In genomic region chr15:12470900-12471838, GRCm38 (mm10) we compare ENCODE assay signal across 14 mouse cellular contexts.
A peak's percentile ranks its signal among the peaks of the same experiment; 100 is the strongest.
DNase-seq lines count a peak whose midpoint lies in the region; ATAC-seq lines count a peak whose summit lies in the region.
"Had no signal": no experiment of that assay in that cellular context is flagged by ENCODE, and none has a peak within 500 bp of the region (broad histone marks: within the 10 kb centered on the region; RNA-seq: fewer than 3 reads in every experiment).

No protein-coding gene starts in this region.

- 0 out of 2 replicates have a peak overlapping the region, but pooled peaks have one; percentile 58 for H3K27ac ChIP-seq in forebrain, embryonic 10.5 days
- no peak overlapping the region for H3K27ac ChIP-seq in forebrain, embryonic 15.5 days (replicated peaks)
- H3K27ac ChIP-seq in kidney, embryonic 16.5 days (ENCODE audit: low read length): peak overlapping the region; percentile 16; the same call in 1 of the 2 replicates
- H3K27ac ChIP-seq in neural tube, embryonic 11.5 days (ENCODE audit: low read depth, low read length): no peak overlapping the region
- no peak overlapping the region for H3K27ac ChIP-seq in neural tube, embryonic 15.5 days (replicated peaks)
- H3K27ac ChIP-seq in stomach, embryonic 15.5 days: peak overlapping the region; percentile 41; the same call in 1 of the 2 replicates

- no peak overlapping the region for H3K4me2 ChIP-seq in forebrain, embryonic 15.5 days (replicated peaks)
- no peak overlapping the region for H3K4me2 ChIP-seq in kidney, embryonic 16.5 days (replicated peaks; ENCODE audit: low read depth, low read length)
- no peak overlapping the region for H3K4me2 ChIP-seq in neural tube, embryonic 11.5 days (ENCODE audit: low read depth)
- H3K4me2 ChIP-seq in neural tube, embryonic 15.5 days: no peak overlapping the region
- H3K4me2 ChIP-seq in stomach, embryonic 15.5 days: no peak overlapping the region

- WGBS in forebrain, embryonic 10.5 days: 64% methylated on average over 15 of the region's 15 CpGs
- 44% methylated on average over 15 of the region's 15 CpGs for WGBS in forebrain, embryonic 15.5 days
- 65% methylated on average over 15 of the region's 15 CpGs for WGBS in kidney, embryonic 16.5 days
- 62% methylated on average over 15 of the region's 15 CpGs for WGBS in neural tube, embryonic 11.5 days
- 52% methylated on average over 15 of the region's 15 CpGs for WGBS in neural tube, embryonic 15.5 days
- 41% methylated on average over 15 of the region's 15 CpGs for WGBS in stomach, embryonic 15.5 days

- no peaks in the 10 kb centered on the region for H3K9me3 ChIP-seq in forebrain, embryonic 10.5 days
- H3K9me3 ChIP-seq in forebrain, embryonic 15.5 days: no peaks in the 10 kb centered on the region
- H3K9me3 ChIP-seq in kidney, embryonic 16.5 days (ENCODE audit: low read length): no peaks in the 10 kb centered on the region
- H3K9me3 ChIP-seq in neural tube, embryonic 11.5 days (ENCODE audit: control insufficient read depth, low read length): no peaks in the 10 kb centered on the region
- no peaks in the 10 kb centered on the region for H3K9me3 ChIP-seq in neural tube, embryonic 15.5 days (replicated peaks)
- no peaks in the 10 kb centered on the region for H3K9me3 ChIP-seq in stomach, embryonic 15.5 days

- no peak overlapping the region for H3K4me3 ChIP-seq in forebrain, embryonic 10.5 days
- H3K4me3 ChIP-seq in forebrain, embryonic 15.5 days: no peak overlapping the region
- H3K4me3 ChIP-seq in kidney, embryonic 16.5 days (ENCODE audit: low read length): no peak overlapping the region
- H3K4me3 ChIP-seq in neural tube, embryonic 11.5 days (ENCODE audit: low read depth, low read length): no peak overlapping the region
- no peak overlapping the region for H3K4me3 ChIP-seq in neural tube, embryonic 15.5 days (replicated peaks)
- H3K4me3 ChIP-seq in stomach, embryonic 15.5 days (replicated peaks): no peak overlapping the region
- H3K4me3 ChIP-seq: myocyte had no signal

- no peaks in the 10 kb centered on the region for H3K27me3 ChIP-seq in forebrain, embryonic 10.5 days (ENCODE audit: poor library complexity, severe bottlenecking)
- no peaks in the 10 kb centered on the region for H3K27me3 ChIP-seq in forebrain, embryonic 15.5 days
- no peaks in the 10 kb centered on the region for H3K27me3 ChIP-seq in kidney, embryonic 16.5 days (ENCODE audit: insufficient read depth, low read length)
- no peaks in the 10 kb centered on the region for H3K27me3 ChIP-seq in neural tube, embryonic 11.5 days (ENCODE audit: control insufficient read depth, insufficient read depth, low read length)
- no peaks in the 10 kb centered on the region for H3K27me3 ChIP-seq in neural tube, embryonic 15.5 days (replicated peaks)
- no peaks in the 10 kb centered on the region for H3K27me3 ChIP-seq in stomach, embryonic 15.5 days (replicated peaks)

- H3K4me1 ChIP-seq in forebrain, embryonic 10.5 days: peaks cover 22% of the 10 kb centered on the region
- no peaks in the 10 kb centered on the region for H3K4me1 ChIP-seq in forebrain, embryonic 15.5 days
- peaks cover 3% of the 10 kb centered on the region; the same call in 1 of the 2 replicates for H3K4me1 ChIP-seq in kidney, embryonic 16.5 days (ENCODE audit: insufficient read depth, low read length)
- no peaks in the 10 kb centered on the region; the same call in 1 of the 2 replicates for H3K4me1 ChIP-seq in neural tube, embryonic 11.5 days (ENCODE audit: control insufficient read depth, insufficient read depth, low read length)
- peaks cover 3% of the 10 kb centered on the region; the same call in 1 of the 2 replicates for H3K4me1 ChIP-seq in neural tube, embryonic 15.5 days
- no peaks in the 10 kb centered on the region for H3K4me1 ChIP-seq in stomach, embryonic 15.5 days

- no peak for ATAC-seq in forebrain, embryonic 15.5 days (replicated peaks)
- ATAC-seq in kidney, embryonic 16.5 days (ENCODE audit: low FRiP score, low TSS enrichment): peak; percentile 44; the same call in 1 of the 2 replicates
- ATAC-seq in neural tube, embryonic 11.5 days (ENCODE audit: insufficient read depth, low FRiP score, low TSS enrichment): no peak
- ATAC-seq in neural tube, embryonic 15.5 days (ENCODE audit: low FRiP score): no peak
- no peak for ATAC-seq in stomach, embryonic 15.5 days (ENCODE audit: insufficient read depth, low FRiP score, low read depth)

- H3K9ac ChIP-seq in forebrain, embryonic 15.5 days (replicated peaks): no peak overlapping the region
- no peak overlapping the region for H3K9ac ChIP-seq in kidney, embryonic 16.5 days (replicated peaks; ENCODE audit: low read length)
- no peak overlapping the region for H3K9ac ChIP-seq in neural tube, embryonic 11.5 days (ENCODE audit: low read length)
- H3K9ac ChIP-seq in neural tube, embryonic 15.5 days (replicated peaks): no peak overlapping the region
- H3K9ac ChIP-seq in stomach, embryonic 15.5 days: no peak overlapping the region

- DNase-seq in forebrain, embryonic 10.5 days (ENCODE audit: extremely low spot score, low spot score): no peak
- DNase-seq in kidney, adult 11 months: no peak
- peak; percentile 24 for DNase-seq in neural tube, embryonic 11.5 days (ENCODE audit: low spot score)
- no peak for DNase-seq in frontal cortex, adult 2 months (ENCODE audit: extremely low spot score in 1 of 2, low spot score in 1 of 2)
- DNase-seq: adrenal gland, adult 2 months; cerebellum, adult 8-10 months; liver; right cerebral cortex, postnatal 4 days; thymus, postnatal 14 days had no signal

- H3K36me3 ChIP-seq in forebrain, embryonic 10.5 days (replicated peaks): no peaks in the 10 kb centered on the region
- H3K36me3 ChIP-seq in forebrain, embryonic 15.5 days: no peaks in the 10 kb centered on the region
- no peaks in the 10 kb centered on the region for H3K36me3 ChIP-seq in kidney, embryonic 16.5 days (ENCODE audit: insufficient read depth, low read length)
- no peaks in the 10 kb centered on the region for H3K36me3 ChIP-seq in neural tube, embryonic 11.5 days (ENCODE audit: control insufficient read depth, insufficient read depth, low read length)
- H3K36me3 ChIP-seq in neural tube, embryonic 15.5 days: no peaks in the 10 kb centered on the region
- H3K36me3 ChIP-seq in stomach, embryonic 15.5 days: no peaks in the 10 kb centered on the region

Comparison
In these comparisons a context has a peak if more than half of its experiments do, and no peak if none do; other contexts are left out.
1. H3K27ac ChIP-seq: peak in forebrain, embryonic 10.5 days (single experiment), kidney, embryonic 16.5 days (single experiment) and stomach, embryonic 15.5 days (single experiment); none in forebrain, embryonic 15.5 days (single experiment), neural tube, embryonic 11.5 days (single experiment) and neural tube, embryonic 15.5 days (single experiment).